Mouse (Mus musculus) kidney, postnatal 36 days (tissue): ENCODE results near the gene Phyhipl.
A peak's percentile ranks its signal among the peaks of the same experiment; 100 is the strongest.

ENCODE experiments used
- DNase-seq, 2 experiments: peaks; one replicate each; pipeline ENCODE4 v3.0.0; 2021 to 2022; ENCODE audit warnings: mixed read lengths in 2 of 2

Phyhipl gene

DNA sequence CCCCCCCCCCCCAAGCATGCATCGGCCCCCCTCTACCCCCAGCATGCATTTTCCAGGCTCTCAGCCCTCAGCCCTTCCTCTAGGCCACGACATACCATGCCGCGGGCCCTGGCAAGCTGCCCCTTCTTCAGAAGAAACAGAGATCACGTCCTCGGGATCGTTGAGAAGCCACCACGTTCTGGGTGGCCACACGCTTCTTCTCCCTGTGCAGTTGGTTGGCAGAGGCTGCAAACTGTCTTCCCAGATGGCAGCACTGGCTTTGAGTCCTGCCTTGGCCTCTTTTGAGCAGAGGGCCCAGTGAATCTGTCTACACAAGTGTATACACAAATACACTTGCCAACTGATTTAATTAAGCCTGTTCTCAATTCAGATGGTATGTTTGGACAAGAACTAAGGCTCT lies 123.5 kb downstream of the Phyhipl start:
- DNase-seq: no peak

DNA sequence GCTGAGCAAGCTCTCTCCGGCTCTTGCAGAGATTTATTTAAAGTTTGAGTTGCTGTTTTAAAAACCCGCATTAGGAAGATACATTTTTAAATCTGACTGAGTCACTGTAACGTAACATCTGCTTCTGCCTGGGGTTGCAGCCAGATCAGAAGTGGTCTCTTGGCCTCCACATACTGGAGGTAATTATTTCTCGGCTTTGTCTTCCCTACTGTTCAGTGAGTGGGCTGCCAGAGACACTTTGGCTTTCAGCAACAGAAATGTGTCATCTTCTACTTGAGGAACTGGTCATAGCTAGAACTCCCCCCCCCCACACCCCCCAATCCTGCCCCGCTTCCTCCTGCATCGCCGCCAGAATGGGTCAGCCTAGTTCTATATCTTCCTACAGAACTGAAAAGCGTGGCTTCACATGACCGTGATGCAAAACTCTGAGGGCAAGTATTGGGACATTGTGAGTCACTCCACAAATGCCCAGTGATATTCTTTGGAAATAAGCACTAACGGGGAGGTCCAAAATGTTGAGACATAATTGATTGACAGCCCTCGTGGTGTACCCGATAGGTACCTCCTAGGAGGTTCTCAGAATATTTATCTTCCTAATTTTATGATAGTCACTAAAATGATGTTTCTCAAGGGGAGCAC lies 125.5 kb downstream of the Phyhipl start:
- DNase-seq: no peak

DNA sequence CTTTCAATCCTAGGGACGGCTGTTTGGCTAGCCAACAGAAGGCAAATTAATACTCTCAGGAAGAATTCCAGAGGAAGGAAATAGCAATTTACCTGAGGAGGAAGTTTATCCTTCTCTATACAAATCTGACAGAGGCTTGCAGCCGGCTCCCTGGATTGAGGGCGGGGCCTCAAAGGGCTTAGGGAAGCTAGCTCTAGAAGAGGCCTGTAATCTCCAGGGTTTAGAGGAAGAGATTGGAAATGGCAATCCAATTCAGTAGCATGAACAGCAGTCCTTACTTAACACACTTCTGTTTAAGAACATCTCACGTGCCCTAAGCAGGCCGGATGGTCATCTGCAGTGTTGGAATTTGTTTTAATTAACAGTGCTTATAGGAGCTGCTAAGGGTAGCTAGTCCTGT lies 134.4 kb downstream of the Phyhipl start:
- no peak for DNase-seq

DNA sequence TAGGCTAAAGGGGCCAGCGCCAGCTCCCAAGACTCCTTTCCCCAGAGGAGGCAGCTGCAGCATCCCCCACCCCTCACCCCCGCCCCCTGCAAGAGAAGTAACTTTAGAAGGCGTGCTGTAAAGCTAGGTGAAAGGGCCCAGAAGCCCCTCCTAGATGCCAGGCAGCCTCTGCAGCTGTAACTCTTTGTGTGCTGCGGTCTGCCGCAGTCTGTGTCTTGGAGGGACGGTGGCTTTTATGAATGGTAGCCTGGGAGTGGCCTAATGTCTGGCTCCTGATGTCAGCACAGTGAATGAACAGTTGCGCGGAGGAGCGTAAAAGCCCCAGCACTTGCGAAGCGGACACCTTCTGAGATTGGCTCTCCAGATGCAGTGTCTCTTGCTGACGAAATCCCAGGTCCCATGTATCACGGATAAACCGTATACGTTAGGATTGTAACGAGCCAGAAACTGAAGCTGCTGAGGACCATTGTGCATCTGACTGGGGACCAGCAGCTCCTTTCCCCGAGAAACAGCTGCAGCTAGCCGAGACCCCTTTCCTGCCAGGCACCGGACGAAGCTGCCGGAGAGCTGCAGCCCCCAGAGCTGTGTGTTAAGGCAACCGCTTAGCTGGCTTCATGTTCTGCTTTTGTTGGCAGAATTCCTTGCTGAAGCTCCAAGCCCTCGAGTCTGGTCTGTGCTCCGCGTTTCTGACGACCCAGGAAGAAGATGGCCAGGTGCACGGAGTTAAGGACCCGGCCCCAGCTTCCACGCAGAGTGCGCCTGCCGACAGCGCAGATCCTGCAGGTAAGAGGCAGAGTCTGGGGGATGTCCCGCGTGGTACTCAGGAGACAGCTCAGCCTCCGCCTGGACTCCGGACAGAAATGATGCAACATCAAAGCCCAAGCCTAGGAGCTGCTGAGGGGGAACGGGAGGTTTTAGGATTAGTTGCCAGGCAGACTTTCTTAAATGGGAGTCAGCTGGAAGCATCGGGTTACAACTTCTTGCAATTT lies 135.3 kb downstream of the Phyhipl start:
- DNase-seq: peak in 1 of 2 experiments; percentile 5

DNA sequence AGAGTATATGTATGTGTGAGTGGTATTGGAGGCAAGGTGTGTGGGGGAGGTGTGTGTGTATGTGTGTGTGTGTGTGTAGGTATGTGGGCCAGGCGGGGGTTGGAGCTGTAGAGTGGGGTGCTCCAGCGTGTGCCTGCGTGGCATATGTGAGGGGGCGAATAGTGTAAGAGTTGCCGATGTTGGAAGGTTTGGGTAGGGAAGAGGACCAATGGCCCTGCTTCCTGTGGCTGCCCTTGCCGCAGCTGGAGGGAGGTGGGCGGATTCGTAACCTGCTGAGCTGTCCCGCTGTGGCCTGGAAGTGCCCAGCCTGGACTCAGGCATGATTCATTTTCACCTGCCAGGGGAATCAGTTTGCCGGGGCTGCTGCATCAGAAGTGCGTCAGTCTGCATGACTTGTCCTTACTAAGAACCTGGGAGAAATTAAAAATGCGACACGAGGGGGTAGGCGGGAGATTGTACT lies 136.1 kb downstream of the Phyhipl start:
- no peak for DNase-seq

DNA sequence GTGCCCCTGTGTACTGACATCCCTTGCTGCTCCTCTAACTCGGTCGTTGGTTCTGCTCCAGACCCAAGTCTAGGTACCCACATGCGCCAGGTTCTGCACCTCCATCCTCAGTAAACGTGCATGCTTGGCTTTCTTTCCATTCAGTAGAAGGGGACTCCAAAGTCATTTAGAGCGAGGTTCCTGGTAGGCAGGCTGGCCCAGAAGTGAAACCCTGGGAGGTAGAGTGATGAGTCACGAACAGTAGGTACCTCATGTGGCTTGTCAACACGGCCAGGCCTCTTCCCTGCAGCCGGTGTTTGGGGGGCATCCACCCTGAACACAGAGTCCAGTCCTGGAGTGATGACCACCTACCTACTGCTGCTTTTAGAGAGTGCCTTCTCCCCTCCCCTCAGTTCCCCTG lies 139.1 kb downstream of the Phyhipl start:
- DNase-seq: no peak

DNA sequence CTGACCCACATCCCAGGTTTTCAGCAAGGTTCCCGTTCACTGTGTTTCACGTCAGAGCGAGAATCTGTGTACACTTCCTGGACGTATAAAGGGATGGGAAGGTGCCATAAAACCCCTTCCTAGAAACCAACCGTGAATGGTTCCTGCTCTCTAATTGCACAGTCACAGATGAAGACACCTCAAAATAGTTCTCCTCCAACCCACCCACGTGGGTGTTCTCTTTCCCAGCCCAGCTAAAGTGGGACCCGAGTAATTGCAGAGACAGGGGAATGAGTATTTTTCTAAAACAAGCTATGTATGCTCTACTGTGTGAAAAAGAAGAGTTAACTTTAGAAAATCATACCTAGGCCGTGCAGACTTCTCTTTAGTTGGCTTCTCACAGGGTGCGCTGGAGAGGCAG lies 140.9 kb downstream of the Phyhipl start:
- no peak for DNase-seq

DNA sequence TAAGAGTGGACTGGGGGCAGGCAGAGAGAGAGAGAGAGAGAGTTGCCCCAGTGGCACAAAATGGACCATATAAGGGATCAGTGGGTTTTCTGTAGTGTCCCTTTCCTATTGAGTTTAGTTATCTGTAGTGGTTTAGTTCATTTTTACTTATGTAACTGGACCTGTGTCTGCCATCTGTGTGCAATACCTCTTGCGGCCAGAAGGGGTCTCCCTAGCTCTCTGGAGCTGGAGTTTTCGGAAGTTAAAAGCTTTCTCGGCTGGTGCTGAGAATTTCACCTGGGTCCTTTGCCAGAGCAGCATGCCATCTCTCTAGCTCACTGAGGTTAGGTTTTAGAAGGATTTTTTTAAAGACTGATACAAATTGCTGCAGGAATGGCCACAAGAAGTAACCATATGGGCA lies 147.9 kb downstream of the Phyhipl start:
- DNase-seq: no peak
